Mouse (Mus musculus) heart, adult 2 months (tissue): ENCODE measurements at regions not wholly inside any gene's neighbourhood (a gene's known extent, or its start where the extent isn't known, plus 50 kb on each side); places are given as distances from the start of the nearest gene placed in this dataset.

Source experiments
- DNase-seq, 2 experiments: peaks; one replicate each; pipeline ENCODE4 v3.0.0; 2021
- H3K27ac ChIP-seq: fragments of 200-600 bp; 2 replicates; pipeline ENCODE4 v1.8.1; 2022
- H3K27me3 ChIP-seq: fragments of 200-500 bp; 2 replicates; pipeline ENCODE4 v1.6.1; 2012; ENCODE audit warnings: mild to moderate bottlenecking, low read length, inconsistent platforms, mixed read lengths; ENCODE audit not compliant: control insufficient read depth, insufficient read depth
- H3K36me3 ChIP-seq: fragments of 200-500 bp; 2 replicates; pipeline ENCODE4 v1.6.1; 2012; ENCODE audit warnings: low read length, inconsistent platforms; ENCODE audit not compliant: control insufficient read depth, insufficient read depth
- H3K4me1 ChIP-seq: fragments of 200-500 bp; 2 replicates; pipeline ENCODE4 v1.6.1; 2011; ENCODE audit warnings: low read length; ENCODE audit not compliant: control insufficient read depth, insufficient read depth
- H3K4me3 ChIP-seq: fragments of 200-600 bp; 2 replicates; pipeline ENCODE4 v1.8.1; 2022
- H3K79me2 ChIP-seq: fragments of 200-500 bp; replicated peaks from 2 replicates; pipeline ENCODE4 v1.6.1; 2012; ENCODE audit warnings: mild to moderate bottlenecking, inconsistent platforms, low read length, moderate library complexity, mixed read lengths; ENCODE audit not compliant: control insufficient read depth, insufficient read depth
- H3K9ac ChIP-seq: fragments of 200-500 bp; 2 replicates; pipeline ENCODE4 v1.6.1; 2012; ENCODE audit warnings: low read depth, mild to moderate bottlenecking, control low read depth, inconsistent platforms, low read length, mixed read lengths
- CTCF ChIP-seq: fragments of 200-600 bp; IDR thresholded peaks from 2 replicates; pipeline ENCODE4 v1.8.1; 2022; ENCODE audit warnings: antibody characterized with exemption, mild to moderate bottlenecking, moderate library complexity
- EP300 ChIP-seq: fragments of 200-500 bp; IDR thresholded peaks from 2 replicates; pipeline ENCODE4 v1.6.1; 2011; ENCODE audit warnings: low read depth, low read length, control low read depth; ENCODE audit not compliant: insufficient read depth
- POLR2A ChIP-seq: fragments of 200-500 bp; IDR thresholded peaks from 2 replicates; pipeline ENCODE4 v1.6.1; 2011; ENCODE audit warnings: mild to moderate bottlenecking, low read depth, low read length, control low read depth; ENCODE audit not compliant: insufficient read depth
- WGBS: fragments of 180-500 bp; shearing (Covaris S2); methylation state at CpG from one replicate; pipeline ENCODE4 v1.1.7; 2018; 5-methylcytosine and 5-hydroxymethylcytosine counted together
- intact Hi-C: fragments of 180-260 bp; cut with DNase I; formaldehyde crosslinking; loops from one replicate; pipeline ENCODE4 v1.15.1; 2025

DNA sequence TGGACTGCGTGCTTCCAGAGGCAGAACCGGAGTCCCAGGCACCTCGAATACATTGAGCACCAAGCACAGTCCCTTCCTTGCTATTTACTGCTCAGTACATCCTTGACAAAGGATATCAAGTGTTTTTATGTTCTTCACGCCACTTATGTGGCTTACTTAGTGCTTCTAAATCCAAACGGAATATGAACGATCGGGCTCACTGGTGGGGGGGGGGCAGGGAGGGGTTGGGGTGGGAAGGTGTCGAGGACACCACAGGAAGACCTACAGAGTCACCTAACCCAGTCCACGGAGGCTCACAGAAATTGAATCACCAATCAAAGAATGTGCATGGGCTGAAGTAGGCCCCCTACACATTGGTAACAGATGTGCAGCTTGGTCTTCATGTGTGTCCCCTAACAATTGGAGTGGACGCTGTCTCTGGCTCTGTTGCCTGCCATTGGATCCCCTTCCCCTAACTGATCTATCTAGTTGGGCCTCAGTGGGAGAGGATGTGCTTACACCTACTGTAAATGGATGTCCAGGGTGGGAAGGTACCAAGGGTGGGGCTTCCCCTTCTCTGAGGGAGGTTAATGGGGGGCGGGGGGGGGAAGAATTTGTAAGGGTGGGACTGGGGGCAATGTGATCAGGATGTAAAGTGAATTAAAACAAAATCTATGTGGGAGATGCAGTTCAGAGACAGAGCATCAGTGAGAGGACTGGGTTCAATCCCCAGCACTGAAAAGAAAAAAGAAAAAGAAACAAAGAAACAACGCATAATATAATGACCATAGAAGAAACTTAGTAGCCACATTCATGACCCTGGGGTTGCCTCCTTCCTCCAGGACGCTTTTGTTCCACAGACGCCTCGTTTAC is 99.1 kb upstream of the Cpm start:
- no peak for TF ChIP-seq POLR2A
- TF ChIP-seq CTCF, result no peak
- TF ChIP-seq EP300, result no peak
- intact Hi-C loops, result no loop called here
- no peak overlapping the region for H3K4me3 ChIP-seq
- DNase-seq, result no peak
- H3K79me2 ChIP-seq, result no peaks in the 10 kb centered on the region
- no peak overlapping the region for H3K9ac ChIP-seq
- peaks cover 2% of the 10 kb centered on the region for H3K4me1 ChIP-seq
- H3K36me3 ChIP-seq, result no peaks in the 10 kb centered on the region
- no peak overlapping the region for H3K27ac ChIP-seq
- 65% methylated on average over 15 of the region's 15 CpGs for WGBS
- H3K27me3 ChIP-seq, result no peaks in the 10 kb centered on the region

DNA sequence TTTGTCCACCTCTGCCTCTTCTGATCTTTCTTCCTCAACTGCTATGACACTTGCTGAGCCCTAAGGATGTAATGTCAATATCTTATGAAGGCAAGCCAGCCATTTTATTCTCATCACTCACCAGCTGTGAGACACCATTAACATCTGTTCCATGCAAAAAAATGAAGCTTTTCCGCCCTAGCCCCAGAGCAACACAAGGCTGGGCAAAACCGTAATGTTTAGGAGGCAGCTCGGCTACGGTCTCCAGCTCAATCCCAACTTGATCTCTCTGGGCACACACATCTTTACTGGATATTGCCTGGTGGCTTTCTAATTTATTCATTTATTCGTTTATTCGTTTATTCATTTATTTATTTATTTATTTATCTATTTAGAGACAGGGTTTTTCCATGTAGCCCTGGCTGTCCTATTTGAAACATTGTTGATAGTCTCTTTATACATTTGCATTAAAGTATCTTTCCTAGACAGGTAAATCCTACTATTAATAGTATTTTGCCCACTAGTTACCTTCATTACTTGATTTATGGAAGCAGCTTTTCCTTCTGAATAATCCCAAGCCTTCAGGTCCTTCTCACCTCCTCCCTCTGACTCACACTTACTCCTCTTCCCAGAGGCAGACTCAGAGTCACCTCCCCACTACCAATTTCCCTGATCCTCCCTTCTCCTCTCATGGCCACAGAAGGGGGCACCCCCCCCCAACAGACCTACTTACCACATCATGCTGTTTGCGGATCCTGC is 99.9 kb upstream of the Cpm start:
- Histone ChIP-seq H3K4me1 (peaks cover 2% of the 10 kb centered on the region), H3K4me3 (no peak overlapping the region), H3K27me3 (no peaks in the 10 kb centered on the region), H3K9ac (no peak overlapping the region), H3K27ac (no peak overlapping the region), H3K79me2 (no peaks in the 10 kb centered on the region), H3K36me3 (no peaks in the 10 kb centered on the region)
- intact Hi-C loops, result no loop called here
- TF ChIP-seq POLR2A, result no peak
- DNase-seq, result no peak
- 88% methylated on average over 7 of the region's 7 CpGs for WGBS

DNA sequence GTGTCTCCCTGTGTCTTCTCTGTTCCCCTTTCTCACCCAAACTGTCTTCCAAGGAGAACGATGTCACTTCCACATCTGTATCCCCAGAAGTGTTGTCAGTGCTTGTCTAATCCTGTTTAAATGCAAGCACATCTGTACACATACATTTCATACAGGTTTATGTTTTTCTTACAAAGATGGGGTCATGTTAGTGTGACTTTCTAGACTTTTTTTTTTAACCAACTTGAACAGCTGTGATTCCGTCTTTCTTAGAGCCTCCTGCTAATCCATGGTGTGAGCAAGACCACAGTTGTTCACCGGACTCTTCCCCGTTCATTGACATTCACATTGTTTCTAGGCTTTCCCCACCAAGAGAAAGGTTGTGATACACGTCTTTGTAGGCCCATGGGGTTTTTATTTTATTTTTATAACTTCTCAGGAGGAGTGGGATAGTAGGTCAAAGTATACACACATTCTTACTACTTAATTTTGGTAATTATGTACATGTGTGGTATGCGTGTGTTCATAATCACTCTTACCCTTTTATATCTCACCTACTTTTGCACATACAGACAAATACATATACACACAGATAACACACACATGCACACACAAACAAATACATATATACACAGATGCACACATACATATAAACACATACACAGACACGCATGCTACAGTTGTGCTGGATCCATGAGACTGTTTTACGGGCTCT is 100.6 kb upstream of the Cpm start:
- TF ChIP-seq EP300 (no peak), POLR2A (no peak)
- Histone ChIP-seq H3K9ac (no peak overlapping the region), H3K27ac (no peak overlapping the region), H3K79me2 (no peaks in the 10 kb centered on the region), H3K36me3 (no peaks in the 10 kb centered on the region), H3K4me3 (no peak overlapping the region), H3K4me1 (peaks cover 2% of the 10 kb centered on the region), H3K27me3 (no peaks in the 10 kb centered on the region)
- DNase-seq, result no peak
- intact Hi-C loops, result no loop called here
- WGBS, result 87% methylated on average over 8 of the region's 8 CpGs

DNA sequence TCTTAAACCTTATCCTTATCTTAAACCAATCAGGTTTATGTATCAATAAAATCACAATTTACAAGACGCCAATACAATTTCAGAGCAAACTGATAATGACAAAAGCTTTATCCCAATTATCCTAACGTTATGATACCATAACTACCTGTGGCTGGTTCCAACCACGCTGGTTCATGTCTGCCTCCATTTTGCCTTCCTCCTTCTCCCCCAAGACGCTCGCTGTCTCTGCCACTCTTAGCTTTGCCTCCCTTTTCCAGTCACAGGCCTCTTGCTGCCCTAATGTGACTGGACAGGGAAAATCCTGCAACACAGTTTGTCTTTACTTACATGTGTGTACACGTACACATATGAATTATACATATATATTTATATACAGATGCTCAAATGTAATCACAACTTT is 101.3 kb upstream of the Cpm start:
- Histone ChIP-seq H3K36me3 (no peaks in the 10 kb centered on the region), H3K27ac (no peak overlapping the region), H3K4me1 (peaks cover 2% of the 10 kb centered on the region), H3K79me2 (no peaks in the 10 kb centered on the region), H3K4me3 (no peak overlapping the region), H3K27me3 (no peaks in the 10 kb centered on the region), H3K9ac (no peak overlapping the region)
- intact Hi-C loops, result no loop called here
- WGBS, result 89% methylated on average over 6 of the region's 6 CpGs
- no peak for DNase-seq
- TF ChIP-seq POLR2A (no peak), CTCF (no peak), EP300 (no peak)

DNA sequence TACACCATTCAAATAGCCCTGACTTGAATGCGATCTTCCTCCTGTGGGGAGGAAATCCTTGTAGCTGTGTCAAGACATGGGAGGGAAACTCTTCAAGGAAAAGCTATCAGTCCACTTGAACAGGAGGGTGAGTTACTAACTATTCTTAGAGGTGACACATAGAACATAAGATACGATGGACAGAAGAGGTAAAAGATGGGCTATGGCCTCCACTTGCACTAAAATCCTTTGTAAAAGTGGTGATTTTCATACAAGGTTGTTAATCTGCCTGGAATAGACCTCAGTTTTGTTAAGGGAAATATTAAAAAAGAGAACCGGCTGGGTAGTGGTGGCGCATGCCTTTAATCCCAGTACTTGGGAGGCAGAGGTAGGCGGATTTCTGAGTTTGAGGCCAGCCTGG is 102.1 kb upstream of the Cpm start:
- WGBS, result 91% methylated on average over 5 of the region's 5 CpGs
- intact Hi-C loops, result no loop called here
- H3K9ac ChIP-seq, result no peak overlapping the region
- no peak for TF ChIP-seq CTCF
- no peak for TF ChIP-seq POLR2A
- TF ChIP-seq EP300, result no peak
- H3K36me3 ChIP-seq, result no peaks in the 10 kb centered on the region
- no peaks in the 10 kb centered on the region for H3K79me2 ChIP-seq
- peaks cover 2% of the 10 kb centered on the region for H3K4me1 ChIP-seq
- H3K27me3 ChIP-seq, result no peaks in the 10 kb centered on the region
- no peak overlapping the region for H3K4me3 ChIP-seq
- DNase-seq, result no peak
- H3K27ac ChIP-seq, result no peak overlapping the region

DNA sequence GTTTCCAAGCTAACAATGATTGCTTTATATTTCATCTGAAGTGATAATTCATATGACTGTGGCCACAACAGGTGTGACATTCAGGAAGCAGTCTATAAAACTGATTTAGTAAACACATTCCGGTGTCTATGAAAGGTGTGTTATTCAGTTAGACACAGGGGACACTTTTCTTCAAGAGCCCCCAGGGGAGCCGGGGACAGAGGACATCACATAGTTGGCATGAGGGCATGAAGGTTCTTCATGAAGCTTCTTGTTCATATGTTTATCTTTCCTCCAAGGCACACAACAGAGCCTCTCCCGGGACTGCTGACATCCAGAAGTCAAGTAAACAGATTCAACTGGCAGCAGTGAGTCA is 102.5 kb upstream of the Cpm start:
- TF ChIP-seq EP300, result no peak
- no peak for TF ChIP-seq CTCF
- no peak for TF ChIP-seq POLR2A
- Histone ChIP-seq H3K4me3 (no peak overlapping the region), H3K79me2 (no peaks in the 10 kb centered on the region), H3K9ac (no peak overlapping the region), H3K27me3 (no peaks in the 10 kb centered on the region), H3K27ac (no peak overlapping the region), H3K36me3 (no peaks in the 10 kb centered on the region), H3K4me1 (peaks cover 2% of the 10 kb centered on the region)
- WGBS, result 76% methylated on average over 3 of the region's 3 CpGs
- intact Hi-C loops, result no loop called here
- DNase-seq, result no peak
